Mouse (Mus musculus): ENCODE results near the gene Zbtb8b. TPM values are rescaled to one million over a fixed set of nuclear protein-coding genes. Genes with fewer than 3 reads are reported as not detected.
"Not testable (repeated sequence)": the region's sequence is repeated elsewhere in the genome, so short reads cannot be mapped to it uniquely, and the experiment has no call there.

Gene Zbtb8b
- total RNA-seq, 2 experiments from 2014 or later: 3.9 to 4.0 TPM

GRCm38 (mm10) chr4:129455265-129455664 lies 14.6 kb upstream of the Zbtb8b start:
- TF ChIP-seq CTCF (conservative IDR thresholded peaks at IDR 0.05): peak; percentile 98
- DNase-seq (ENCODE audit: low spot score in 2 of 2): peak; percentile 73 to 79
- Histone ChIP-seq H3K4me3 (no peak overlapping the region), H3K27ac (no peak overlapping the region)

GRCm38 (mm10) chr4:129451471-129452169 lies 11.0 kb upstream of the Zbtb8b start:
- Histone ChIP-seq H3K4me3 (no peak overlapping the region), H3K27ac (no peak overlapping the region)
- TF ChIP-seq CTCF (conservative IDR thresholded peaks at IDR 0.05): no peak
- DNase-seq (ENCODE audit: low spot score in 2 of 2): no peak

GRCm38 (mm10) chr4:129450851-129451250 lies 10.2 kb upstream of the Zbtb8b start:
- Histone ChIP-seq H3K27ac (no peak overlapping the region), H3K4me3 (no peak overlapping the region)
- TF ChIP-seq CTCF (conservative IDR thresholded peaks at IDR 0.05): peak; percentile 45
- DNase-seq (ENCODE audit: low spot score in 2 of 2): no peak

GRCm38 (mm10) chr4:129448713-129449112 lies 8.1 kb upstream of the Zbtb8b start:
- Histone ChIP-seq H3K4me3 (no peak overlapping the region), H3K27ac (no peak overlapping the region)
- TF ChIP-seq CTCF (conservative IDR thresholded peaks at IDR 0.05): no peak
- no peak for DNase-seq (ENCODE audit: low spot score in 2 of 2)

- no peak for TF ChIP-seq CTCF (conservative IDR thresholded peaks at IDR 0.05)
- DNase-seq (ENCODE audit: low spot score in 2 of 2): no peak
- Histone ChIP-seq H3K27ac (no peak overlapping the region), H3K4me3 (no peak overlapping the region)
These were observed 7.3 kb upstream of the Zbtb8b start for GRCm38 (mm10) chr4:129447778-129448563.

GRCm38 (mm10) chr4:129447360-129447759 lies 6.7 kb upstream of the Zbtb8b start:
- TF ChIP-seq CTCF (conservative IDR thresholded peaks at IDR 0.05): no peak
- H3K27ac ChIP-seq: no peak overlapping the region
- no peak overlapping the region for H3K4me3 ChIP-seq
- DNase-seq (ENCODE audit: low spot score in 2 of 2): no peak

GRCm38 (mm10) chr4:129441145-129441544 lies 492 bp upstream of the Zbtb8b start:
- H3K4me3 ChIP-seq: peak overlapping the region; percentile 64; the same call in 1 of the 2 replicates

GRCm38 (mm10) chr4:129418321-129418720 lies 22.3 kb downstream of the Zbtb8b start:
- no peak for TF ChIP-seq CTCF (conservative IDR thresholded peaks at IDR 0.05)

More at GRCm38 (mm10) chr4:129441145-129441544, 492 bp upstream of the Zbtb8b start:
- H3K27ac ChIP-seq: no peak overlapping the region
- no peak for TF ChIP-seq CTCF (conservative IDR thresholded peaks at IDR 0.05)
- DNase-seq (ENCODE audit: low spot score in 2 of 2): no peak

GRCm38 (mm10) chr4:129416478-129416877 lies 24.2 kb downstream of the Zbtb8b start:
- DNase-seq (ENCODE audit: low spot score in 2 of 2): no peak
- no peak overlapping the region for H3K4me3 ChIP-seq
- no peak overlapping the region for H3K27ac ChIP-seq
- TF ChIP-seq CTCF (conservative IDR thresholded peaks at IDR 0.05): no peak

More at GRCm38 (mm10) chr4:129418321-129418720, 22.3 kb downstream of the Zbtb8b start:
- no peak overlapping the region for H3K4me3 ChIP-seq
- DNase-seq (ENCODE audit: low spot score in 2 of 2): no peak
- H3K27ac ChIP-seq: no peak overlapping the region

GRCm38 (mm10) chr4:129415892-129416291 lies 24.8 kb downstream of the Zbtb8b start:
- DNase-seq (ENCODE audit: low spot score in 2 of 2): no peak
- Histone ChIP-seq H3K27ac (no peak overlapping the region), H3K4me3 (no peak overlapping the region)
- TF ChIP-seq CTCF (conservative IDR thresholded peaks at IDR 0.05): peak; percentile 27

GRCm38 (mm10) chr4:129410991-129411390 lies 29.7 kb downstream of the Zbtb8b start:
- no peak overlapping the region for H3K27ac ChIP-seq
- no peak for DNase-seq (ENCODE audit: low spot score in 2 of 2)
- no peak for TF ChIP-seq CTCF (conservative IDR thresholded peaks at IDR 0.05)
- H3K4me3 ChIP-seq: no peak overlapping the region

GRCm38 (mm10) chr4:129410532-129410931 lies 30.1 kb downstream of the Zbtb8b start:
- not testable (repeated sequence) for H3K4me3 ChIP-seq; H3K27ac ChIP-seq; DNase-seq (ENCODE audit: low spot score in 2 of 2)

- peak; percentile 16 to 32 for DNase-seq (ENCODE audit: low spot score in 2 of 2)
- TF ChIP-seq CTCF (conservative IDR thresholded peaks at IDR 0.05): peak; percentile 80
- Histone ChIP-seq H3K4me3 (peak overlapping the region; percentile 62), H3K27ac (peak overlapping the region; percentile 51; the same call in 1 of the 2 replicates)
These were observed 34.2 kb downstream of the Zbtb8b start for GRCm38 (mm10) chr4:129406447-129406846.

All from layer of hippocampus, adult 2 months (tissue).